Mouse (Mus musculus): Measurements from ENCODE around the gene Pomgnt2.

The Pomgnt2 gene

DNA sequence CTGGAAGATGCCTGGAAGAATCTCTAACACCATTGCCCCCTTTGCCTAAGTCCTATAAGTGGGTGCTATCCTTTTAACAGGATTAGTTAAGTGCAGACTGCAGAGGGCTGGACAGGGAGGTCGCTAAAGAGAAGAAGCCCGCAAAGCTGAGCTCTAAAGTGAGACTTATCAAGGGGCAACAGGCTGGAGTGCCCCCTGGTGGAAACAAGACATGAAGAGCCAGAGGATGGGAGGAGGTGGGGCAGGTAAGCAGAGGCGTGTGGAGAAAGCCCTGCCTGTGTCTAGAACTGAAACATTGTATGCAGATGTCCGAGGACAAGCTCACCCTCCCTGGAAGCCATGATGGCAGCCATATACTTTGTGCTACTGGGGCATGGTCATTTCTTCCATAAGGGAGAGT is 16.7 kb upstream of the Pomgnt2 start:
- DNase-seq (ENCODE audit: low spot score), result no peak

DNA sequence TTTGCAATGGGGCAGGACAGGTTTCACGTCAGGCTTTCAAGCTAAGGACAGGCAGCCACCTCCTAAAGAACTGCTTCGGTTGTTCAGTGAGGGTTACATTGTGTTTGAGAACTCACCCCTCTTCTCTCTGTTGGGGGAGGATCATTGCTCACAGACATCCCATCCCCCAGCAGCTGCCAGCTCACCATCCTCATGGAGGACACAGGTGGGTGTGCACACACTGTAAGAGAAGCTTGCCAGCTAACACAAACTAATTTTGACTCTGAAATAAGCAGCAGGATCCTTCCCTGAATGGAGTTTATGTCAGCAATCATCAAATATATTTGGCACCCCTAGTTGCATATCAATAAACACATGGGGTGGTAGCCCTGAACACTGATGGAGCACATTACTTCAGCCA is 15.9 kb upstream of the Pomgnt2 start:
- no peak for DNase-seq (ENCODE audit: low spot score)

DNA sequence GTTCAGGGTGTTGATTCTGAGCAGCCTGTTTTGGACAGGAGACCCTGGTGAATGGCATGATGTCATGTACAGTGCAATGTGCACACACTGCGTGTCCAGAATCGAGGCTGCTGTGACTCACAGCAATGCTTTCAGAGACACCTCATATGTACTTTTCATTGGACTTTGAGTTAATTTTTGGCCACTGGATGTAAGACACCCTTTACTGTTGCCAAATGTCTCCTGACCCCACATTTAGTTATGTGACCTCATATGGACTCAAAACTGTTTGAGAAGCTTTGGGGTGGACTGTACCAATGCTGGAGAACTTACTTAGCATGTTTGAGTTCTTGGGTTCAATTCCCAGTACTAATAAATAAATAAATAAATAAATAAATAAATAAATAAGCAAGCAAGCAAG is 13.8 kb upstream of the Pomgnt2 start:
- DNase-seq (ENCODE audit: low spot score), result no peak

DNA sequence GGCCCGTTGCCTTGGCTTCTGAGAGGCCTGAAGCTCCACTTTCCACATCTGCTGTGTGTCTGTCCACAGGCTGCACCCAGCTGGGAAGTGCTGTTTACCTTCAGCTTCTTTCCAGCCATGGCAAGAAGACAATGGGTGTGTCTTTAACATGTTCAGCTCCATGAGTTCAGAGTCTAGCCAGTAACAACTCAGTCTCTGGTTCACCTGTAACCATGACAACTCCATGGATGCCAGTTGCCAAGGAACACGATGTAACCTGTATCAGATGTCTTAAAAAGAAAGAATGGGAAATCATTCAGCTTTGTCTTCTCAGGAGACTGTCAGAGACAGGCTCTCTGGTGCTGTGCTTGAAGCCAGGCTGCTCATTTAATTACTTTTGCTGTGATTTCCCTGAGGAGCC is 12.0 kb upstream of the Pomgnt2 start:
- peak; percentile 51 for DNase-seq (ENCODE audit: low spot score)

DNA sequence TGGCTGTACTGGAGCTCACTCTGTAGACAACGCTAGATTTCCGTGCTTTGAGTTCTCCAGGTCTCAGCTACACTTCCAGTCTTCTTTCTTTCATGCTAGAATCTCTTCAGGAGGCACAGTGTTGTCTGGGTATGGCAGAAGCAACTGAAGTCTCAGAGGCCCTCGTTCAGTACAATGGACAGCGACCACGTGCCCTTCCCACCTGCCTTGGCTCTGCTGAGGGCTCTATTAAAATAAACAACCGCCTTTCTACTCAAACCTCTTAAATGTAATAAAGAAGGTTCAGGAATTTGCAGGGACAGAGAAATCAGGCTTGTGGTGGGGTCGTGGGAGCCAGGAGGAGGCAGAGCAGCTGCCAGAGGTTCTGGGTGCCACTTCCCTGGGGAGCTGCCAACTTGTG is 9.7 kb upstream of the Pomgnt2 start:
- no peak for DNase-seq (ENCODE audit: low spot score)

DNA sequence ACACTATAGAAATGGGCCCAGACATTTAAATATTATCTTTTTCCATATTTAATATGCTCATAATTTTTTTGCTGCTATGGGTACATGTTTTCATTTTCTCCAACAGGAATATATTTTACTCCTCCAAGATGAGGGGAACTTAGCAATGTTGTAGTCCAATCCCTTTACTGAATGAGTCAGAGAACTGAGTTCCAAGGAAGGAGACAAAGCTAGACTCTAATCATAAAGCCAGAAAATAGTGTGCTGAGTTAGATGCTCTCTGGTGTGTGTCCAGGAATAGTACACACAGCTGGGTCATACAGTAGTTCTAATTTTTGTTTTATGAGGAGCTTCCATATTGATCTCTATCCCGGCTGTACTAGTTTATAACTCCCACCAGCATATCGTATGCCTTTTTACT is 9.3 kb upstream of the Pomgnt2 start:
- DNase-seq (ENCODE audit: low spot score), result no peak

DNA sequence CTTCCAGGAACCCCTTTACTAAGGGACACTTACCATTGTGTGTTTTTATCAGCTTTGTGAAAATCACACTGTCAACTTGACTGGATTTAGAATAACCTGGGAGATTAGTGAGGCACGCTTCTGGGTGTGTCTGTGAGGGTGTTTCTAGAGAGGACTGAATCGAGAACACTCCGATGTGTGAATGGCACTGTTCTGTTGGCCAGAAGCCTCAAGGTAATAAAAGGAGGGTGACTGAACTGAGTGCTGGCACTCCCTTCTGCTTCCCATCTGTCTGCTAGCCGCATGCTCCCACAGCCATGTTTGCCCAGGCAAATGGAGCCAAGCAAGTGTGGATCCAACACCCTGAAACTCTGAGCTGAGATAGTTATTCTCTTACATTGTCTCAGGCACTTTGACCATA is 1.1 kb upstream of the Pomgnt2 start:
- no peak for DNase-seq (ENCODE audit: low spot score)

DNA sequence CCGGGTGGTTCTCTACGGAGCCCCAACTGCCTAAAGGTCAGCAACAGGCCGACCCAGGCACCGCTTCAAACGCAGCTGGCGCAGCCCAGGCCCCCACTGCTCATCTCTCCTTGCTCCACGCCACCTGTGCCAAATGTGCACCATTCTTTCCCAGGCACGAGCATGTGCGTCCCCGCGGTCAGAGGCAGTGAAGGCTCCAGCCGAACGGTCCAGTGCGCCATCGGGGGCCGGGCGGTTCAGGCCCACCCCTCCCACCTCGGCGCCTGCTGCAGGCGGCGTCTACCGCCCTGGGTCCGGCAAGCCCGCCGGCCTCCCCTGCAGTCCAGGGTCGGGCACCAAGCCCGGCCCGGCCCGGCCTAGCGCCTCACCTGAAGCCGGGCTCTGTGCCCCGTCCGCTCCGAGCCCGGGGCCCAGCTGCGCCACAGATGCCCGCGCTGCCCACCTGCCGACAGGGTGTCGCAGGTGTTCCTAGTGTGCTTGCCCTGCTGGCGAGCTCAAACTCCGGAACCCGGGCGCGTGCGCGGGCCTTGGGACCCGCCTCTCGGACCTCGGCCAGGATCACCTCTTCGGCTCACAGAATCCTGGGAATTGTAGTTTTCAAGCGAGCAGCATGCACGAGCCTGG is 1.3 kb downstream of the Pomgnt2 start:
- peak; percentile 83 for DNase-seq (ENCODE audit: low spot score)

DNA sequence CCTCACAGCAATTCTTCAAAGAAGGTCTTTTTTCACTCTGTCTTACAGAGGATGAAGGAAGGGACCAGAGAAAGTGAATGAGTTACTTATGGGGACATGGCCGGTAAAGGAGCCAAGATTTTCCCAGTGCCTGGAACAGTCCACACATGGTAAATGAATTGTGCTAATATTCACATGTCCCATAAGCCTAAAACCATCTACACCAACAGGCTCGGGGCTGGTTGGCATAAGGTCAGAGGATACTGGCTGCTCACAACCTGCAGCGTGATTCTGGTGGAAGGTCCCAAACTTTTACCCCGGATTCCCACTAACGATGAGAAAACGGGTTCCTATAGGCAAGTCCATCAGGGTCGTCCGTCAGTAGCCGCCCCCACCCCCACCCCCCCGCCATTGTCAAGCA is 1.8 kb downstream of the Pomgnt2 start:
- no peak for DNase-seq (ENCODE audit: low spot score)

DNA sequence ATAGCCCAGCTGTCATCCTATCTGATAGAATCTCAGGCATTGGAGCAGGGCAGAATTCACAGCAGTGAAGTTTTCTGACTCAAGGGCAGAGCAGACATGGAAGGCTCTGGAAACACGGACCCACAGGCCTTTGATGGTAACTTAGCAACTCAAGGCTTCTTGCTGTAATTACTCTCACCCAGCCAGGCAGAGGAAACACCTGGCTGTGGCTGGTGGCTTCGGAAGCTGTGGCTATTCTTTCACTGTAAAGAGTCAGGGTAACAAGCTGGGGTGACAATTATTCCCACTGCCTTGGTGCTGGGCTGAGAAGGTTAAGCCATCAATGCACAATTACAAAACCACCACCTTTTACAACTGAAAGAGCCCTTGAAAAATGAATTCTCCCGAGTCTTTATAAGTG is 3.9 kb downstream of the Pomgnt2 start:
- no peak for DNase-seq (ENCODE audit: low spot score)

DNA sequence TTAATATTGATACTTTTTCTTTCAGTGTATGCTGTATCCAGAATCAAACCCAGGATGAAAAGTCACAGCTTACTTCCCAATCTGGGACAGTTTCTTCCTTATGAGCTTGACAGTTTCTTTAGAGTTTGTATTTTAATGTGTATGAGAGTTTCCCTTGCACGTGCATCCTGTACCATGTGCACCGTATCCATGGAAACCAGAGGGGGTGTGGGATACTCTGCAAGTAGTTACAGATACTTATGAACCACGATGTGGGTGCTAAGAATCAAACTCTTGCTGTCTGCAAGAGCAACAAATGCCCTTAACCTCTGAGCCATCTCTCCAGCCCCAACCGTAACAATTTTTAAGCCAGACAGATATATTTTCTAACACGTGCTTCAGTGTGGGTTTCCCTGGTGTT is 5.9 kb downstream of the Pomgnt2 start:
- DNase-seq (ENCODE audit: low spot score), result no peak

DNA sequence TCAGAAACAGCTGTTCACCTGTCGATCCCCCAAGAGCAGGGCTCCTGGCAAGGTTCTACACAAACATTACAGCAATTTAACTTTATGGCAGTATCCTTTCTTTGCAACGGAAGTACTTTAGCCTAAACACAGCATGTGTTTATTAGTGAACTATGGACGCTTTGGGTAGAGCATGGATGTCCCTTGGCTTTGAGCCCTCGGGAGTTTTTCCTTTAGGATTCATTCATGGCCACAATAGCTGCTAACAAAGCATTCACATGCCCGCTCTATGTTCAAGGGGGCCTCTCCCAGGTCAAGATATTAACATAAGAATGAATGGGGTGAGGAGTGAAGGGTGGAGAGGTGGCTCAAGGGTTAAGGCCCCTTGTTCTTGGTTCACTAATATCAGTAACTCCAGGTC is 7.4 kb downstream of the Pomgnt2 start:
- DNase-seq (ENCODE audit: low spot score), result no peak

DNA sequence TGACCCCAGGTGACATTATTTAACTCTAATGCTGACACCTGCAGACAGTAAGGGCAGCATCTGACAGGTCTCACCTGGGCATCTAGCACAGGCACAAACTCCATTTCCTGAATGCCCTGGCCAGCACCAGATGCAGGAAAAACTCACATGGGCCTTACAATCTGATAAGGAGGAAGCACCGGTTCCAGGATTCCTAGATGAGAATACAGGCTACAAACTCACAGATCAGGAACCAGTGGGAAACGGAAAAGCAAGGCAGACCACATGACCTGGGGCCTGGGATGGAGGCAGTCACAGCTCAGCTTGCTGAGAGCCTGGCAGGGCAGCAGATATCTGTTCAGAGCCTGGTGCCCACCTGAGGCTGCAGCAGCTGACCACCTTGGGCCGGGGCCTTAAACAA is 8.0 kb downstream of the Pomgnt2 start:
- DNase-seq (ENCODE audit: low spot score), result no peak

DNA sequence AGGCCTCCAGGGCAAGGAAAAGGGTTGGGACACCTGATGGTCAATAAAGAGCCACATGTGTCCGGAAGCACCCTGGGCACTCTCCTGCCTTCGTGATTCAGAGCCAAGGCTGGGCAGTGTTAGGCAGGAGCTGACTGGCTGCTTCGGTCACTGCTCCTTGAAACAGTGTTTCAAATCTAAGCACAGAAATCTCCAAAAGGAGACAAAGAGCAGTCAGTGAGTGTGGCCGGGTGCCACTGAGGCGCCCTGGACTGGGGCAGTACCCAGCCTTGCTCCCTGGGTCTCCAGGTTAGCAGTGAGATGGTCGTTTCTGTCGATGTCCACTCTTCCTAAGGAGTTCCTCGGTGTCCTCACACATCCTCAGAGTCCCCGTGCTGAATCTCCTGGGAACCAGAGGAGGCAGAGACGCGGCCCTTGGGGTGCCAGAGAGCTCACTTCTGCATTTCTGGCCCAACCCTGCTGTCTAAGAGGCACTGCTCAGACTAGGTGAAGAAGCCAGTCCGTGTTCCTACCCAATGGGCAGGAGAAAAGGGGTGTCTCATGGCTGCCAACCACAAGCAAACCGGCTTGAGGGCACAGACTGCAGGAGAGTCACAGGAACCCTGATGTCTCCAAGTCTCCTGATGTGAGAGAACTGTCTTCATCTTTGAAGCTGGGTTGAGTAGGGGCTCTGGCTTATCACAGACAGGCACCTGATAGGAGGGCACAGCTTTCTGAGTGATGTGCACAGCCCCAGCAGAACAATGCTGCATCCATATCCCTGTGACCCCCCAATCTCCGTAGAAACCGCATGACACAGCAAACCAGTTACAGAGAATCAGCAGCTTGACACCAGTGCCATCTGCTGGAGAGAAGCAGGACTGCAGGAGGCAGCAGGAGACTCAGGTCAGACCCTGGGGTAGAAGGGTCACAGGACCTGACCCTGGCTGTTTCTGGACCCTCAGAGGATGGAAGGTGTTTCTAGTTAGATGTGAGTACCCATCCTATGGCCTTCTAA is 12.1 kb downstream of the Pomgnt2 start:
- peak; percentile 74 for DNase-seq (ENCODE audit: low spot score)

DNA sequence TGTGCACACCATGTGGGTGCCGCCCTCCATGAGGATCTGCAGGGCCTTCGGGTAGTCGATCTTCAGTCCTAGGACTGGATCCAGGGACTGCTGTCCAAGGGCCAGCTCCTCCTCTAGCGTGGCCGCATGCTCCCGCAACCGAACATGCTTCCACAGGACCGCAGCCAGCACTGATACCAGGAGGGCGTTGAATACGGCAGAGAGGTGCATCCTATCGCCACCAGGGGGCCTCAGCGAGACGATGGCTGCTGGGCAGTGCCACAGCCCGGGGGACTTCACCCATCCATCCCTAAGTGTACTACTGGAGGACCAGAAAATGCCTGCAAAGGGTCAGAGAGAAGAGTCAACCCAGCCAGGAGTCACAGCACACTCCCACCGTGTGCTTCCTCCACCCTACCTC is 13.4 kb downstream of the Pomgnt2 start:
- peak; percentile 62 for DNase-seq (ENCODE audit: low spot score)

DNA sequence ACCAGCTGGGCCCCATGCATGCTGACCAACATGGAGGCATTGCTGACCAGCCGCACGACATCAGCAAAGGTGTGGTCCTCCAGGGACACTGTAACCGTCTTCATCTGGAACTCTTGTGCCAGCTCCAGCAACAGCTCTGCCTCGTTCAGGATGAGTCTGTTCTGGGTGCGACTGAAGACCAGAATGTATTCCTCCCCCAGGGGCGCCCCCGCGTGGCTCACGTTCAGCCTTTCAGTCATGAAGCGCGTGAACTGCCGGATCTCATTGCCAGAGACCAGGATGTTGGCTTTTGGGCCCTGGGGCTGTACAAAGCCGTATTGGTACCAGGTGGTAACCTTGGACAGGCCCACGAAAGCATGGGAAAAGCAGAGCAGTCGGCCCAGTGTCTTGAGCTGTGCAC is 14.2 kb downstream of the Pomgnt2 start:
- DNase-seq (ENCODE audit: low spot score), result no peak

DNA sequence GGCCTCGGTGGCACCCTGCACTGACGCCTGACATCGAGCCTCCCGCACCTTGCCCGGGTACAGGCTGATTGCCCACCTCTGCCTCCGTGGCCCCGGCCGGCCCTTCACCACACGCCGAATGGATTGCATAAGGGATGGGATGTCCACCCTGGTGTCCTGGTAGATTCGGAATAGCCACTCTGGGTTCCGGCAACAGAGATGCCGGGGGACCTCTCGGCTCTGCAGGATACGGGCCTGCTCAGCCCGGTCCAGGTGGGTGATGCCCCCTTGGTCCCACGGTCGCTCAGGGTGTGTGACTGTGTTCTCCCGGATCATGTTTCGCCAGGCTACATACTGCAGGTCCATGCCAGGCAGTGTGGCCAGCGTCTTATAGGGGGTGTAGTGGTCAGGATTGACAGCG is 14.7 kb downstream of the Pomgnt2 start:
- DNase-seq (ENCODE audit: low spot score), result no peak

DNA sequence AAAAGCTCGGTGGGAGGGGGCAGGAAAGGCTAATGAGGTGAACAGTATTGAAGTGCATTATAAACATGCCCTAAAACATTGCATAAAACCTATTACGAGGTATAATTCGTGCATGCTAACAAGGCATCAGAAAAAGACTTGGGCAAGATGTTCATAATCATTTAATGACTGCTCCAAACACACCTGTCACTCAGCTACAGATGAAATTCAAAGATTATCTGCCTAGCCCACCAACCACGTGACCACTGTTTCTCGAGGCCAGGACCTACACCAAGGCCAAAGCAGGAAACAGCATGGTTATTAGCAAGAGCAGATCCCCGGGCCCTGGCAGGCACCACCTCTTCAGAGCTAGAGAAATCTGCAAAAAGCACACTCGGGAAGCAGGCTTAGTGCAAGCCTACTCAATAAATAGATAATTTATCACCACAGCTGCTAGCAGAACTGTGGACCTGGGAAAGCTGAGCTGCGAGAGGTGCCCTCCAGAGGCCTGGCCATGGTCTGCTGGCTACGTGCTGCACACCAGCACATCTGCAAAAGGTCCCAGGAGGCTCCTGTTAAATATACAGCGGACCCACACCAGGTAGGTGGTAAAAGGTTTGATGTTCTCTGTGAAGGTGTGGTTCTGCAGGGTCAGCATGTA is 15.3 kb downstream of the Pomgnt2 start:
- DNase-seq (ENCODE audit: low spot score), result peak; percentile 68

DNA sequence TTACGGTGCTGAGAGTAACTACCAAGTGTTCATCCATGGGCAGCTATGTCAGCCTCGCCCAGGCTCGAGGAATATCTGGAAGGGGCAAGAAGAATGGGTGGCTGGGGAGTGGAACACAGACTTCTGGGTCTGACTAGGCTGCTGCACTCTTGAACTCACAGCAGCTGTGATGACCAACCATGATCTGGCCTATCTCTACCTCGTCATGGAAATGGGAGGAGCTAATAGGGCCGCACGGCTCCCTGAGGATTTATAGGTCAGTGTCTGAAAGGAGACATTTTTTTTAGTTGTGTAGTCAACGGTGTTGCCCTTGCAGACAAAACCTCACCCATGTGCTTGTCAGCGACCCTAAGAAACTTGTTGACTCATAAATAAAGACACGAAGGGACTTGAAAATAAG is 15.9 kb downstream of the Pomgnt2 start:
- peak; percentile 42 for DNase-seq (ENCODE audit: low spot score)

DNA sequence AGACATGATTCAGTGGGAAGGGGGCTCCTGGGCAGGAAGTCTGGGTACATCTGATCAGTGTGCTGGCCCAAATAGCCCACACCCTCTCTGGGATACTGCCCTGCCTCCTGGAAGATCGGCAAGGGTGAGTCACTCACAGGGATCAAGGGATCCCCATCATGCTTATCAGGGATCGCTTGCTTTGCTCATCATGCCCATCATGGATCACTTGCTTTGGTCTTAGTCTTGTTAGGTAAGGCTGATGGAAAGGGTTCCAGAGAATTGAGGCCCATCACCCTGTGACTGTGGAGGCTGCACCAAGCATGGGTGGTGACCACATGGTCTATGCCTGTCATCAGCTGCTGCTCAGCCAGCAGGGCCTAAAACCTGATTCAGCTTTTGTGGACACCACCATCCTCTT is 21.6 kb downstream of the Pomgnt2 start:
- peak; percentile 43 for DNase-seq (ENCODE audit: low spot score)

DNA sequence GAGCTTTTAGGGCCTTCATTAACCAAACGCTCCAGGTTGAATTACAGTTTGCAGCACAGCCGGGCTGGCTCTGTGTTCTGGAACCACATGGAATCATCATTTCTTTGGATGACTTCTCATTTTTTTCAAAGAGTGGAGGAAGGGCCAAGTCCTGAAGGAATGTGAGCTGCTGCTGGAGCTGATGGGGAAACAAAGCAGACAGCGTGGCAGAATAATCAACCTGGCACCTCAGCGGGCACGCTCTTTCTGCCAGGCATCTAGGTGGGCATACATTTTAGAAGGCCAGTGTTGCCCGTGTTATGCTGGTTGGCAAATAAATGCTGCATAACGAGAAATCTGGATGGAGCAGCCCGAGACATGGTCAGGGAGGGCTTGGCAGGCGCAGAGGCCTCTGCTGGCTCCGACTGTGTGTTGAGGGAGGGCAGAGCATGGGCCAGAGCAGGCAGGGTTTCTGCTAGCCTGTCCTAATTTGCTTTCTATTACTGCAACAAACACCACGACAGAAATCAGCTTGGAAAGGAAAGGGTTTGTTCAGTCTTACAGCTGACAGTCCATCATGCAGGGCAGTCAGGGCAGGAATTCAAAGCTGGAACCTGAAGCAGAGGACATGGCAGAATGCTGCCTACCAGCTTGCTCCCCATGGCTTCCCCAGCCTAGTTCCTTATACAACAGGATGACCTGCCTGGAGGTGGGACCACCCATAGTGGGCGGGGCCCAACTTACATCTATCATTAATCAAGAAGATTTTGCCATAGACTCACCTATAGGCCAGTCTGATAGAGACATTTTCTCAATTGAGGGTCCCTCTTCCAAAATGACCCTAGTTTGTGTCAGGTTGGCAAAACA is 22.5 kb downstream of the Pomgnt2 start:
- DNase-seq (ENCODE audit: low spot score), result no peak

DNA sequence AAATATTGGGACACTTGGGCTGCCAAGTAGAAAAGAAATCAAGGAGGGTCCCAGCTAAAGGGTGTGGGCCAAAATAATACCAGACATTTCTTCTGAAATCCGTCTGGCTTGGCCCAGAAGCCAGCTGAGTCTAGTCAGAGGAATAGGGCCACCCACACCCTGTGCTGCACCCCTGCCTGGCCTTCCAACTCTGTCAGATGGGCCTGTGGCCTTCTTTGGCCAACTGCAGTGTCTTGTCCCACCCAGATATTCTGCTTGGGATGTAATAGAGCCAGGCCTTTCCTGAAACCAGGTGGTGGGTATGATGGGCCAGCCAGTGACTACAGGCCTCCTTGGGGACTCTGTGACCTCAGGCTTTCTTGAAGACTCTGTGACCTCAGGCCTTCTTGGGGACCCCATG is 23.7 kb downstream of the Pomgnt2 start:
- no peak for DNase-seq (ENCODE audit: low spot score)
